Mouse (Mus musculus) heart, adult 2 months (tissue): ENCODE measurements around the gene Irf9.

Experiments
- CTCF ChIP-seq: fragments of 200-600 bp; IDR thresholded peaks from 2 replicates; pipeline ENCODE4 v1.8.1; 2022; ENCODE audit warnings: antibody characterized with exemption, mild to moderate bottlenecking, moderate library complexity
- EP300 ChIP-seq: fragments of 200-500 bp; IDR thresholded peaks from 2 replicates; pipeline ENCODE4 v1.6.1; 2011; ENCODE audit warnings: low read depth, low read length, control low read depth; ENCODE audit not compliant: insufficient read depth
- POLR2A ChIP-seq: fragments of 200-500 bp; IDR thresholded peaks from 2 replicates; pipeline ENCODE4 v1.6.1; 2011; ENCODE audit warnings: mild to moderate bottlenecking, low read depth, low read length, control low read depth; ENCODE audit not compliant: insufficient read depth

DNA sequence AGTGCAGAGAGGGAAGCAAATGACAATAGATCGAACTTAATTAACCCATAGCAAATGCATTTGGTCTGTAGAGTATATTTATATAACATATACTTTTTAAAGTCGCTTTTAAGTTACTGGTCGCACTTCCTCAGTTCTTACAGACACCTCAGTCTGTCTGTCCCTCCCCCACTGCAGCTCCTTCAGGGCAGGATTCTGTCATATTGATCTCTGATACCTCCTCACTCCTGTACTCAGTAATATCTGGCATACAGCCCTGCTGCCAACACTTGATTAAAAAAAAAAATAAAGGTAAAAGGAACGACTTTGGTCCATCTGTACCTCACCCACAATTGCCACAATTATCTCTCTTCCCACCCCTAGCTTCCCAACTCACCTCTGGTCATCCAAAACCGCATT is 19.1 kb upstream of the Irf9 start:
- TF ChIP-seq POLR2A (no peak), CTCF (no peak), EP300 (no peak)
